Mouse (Mus musculus) effector memory CD4-positive, alpha-beta T cell, adult 5 months (primary cell): ENCODE measurements around the gene S1pr3. TPM values are rescaled to one million over a fixed set of nuclear protein-coding genes. Genes with fewer than 3 reads are reported as not detected.

Experiments
- polyA plus RNA-seq: library from polyadenylated mRNA; unstranded; fragments of 100-300 nt; shearing (Covaris generic); gene quantifications from one replicate; pipeline ENCODE4 v1.2.1, GENCODE M21; 2017

S1pr3 gene
- not detected for polyA plus RNA-seq

DNA sequence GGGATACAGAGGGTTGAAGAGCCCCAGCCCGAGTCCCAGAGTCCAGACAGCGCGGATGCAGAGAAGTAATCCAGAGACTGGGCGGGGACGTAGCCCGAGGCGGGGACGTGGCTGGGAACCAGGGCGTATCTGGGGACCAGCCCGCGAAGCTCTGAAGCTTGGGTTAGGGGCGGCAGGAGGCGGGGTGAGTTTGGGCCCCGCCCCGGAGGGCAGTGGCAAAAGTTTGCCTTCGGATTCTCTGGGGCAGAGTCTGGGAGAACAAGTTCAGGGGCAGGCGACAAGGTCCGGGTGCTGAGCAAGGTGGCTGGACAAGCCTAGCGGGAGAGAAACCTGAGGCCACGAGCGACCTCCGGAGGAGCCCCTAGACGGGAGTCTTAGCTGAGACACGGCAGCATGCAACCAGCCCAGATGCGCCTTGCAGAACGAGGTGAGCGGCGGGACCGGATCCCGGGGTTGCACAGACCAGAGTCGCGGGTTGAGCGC, at the start of gene S1pr3:
Gene S1pr3, plus strand, starts transcription at position 121 of the 483 bp plus-strand sequence.

Other genes starting within 250 kb of the S1pr3 start
- gene Nxnl2, start 237.6 kb upstream of the S1pr3 start, polyA plus RNA-seq, result 0.32 TPM
- gene Shc3, start 160.8 kb downstream of the S1pr3 start, polyA plus RNA-seq, result 0.15 TPM
- gene Cks2, start 236.6 kb downstream of the S1pr3 start, polyA plus RNA-seq, result 136 TPM
- gene Secisbp2, start 243.1 kb downstream of the S1pr3 start, polyA plus RNA-seq, result 51.0 TPM